In the genomic region with DNA sequence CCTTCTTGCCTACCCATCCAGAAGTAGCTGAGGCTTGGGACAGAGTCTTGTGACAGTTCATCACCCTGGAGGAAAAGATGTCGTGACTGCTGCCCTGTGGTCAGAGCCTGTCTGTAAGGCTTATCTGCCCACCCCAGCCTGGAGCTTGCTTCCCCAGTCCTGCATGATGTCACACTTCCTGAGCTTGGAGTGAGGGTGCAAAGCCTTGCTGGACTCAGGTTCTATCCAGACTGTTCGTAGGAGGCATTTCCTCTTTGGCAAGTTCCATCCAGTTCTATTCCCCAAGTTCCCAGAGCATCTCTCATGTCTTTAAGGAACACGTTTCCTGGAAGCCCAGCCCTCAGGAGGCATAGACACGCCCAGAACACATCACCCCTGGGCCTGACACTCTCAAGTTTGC, we compare ENCODE assay signal across 10 mouse cellular contexts. TPM values are rescaled to one million over a fixed set of nuclear protein-coding genes. Genes with fewer than 3 reads are reported as not detected.
A peak's percentile ranks its signal among the peaks of the same experiment; 100 is the strongest.
DNase-seq lines count a peak whose midpoint lies in the region; ATAC-seq lines count a peak whose summit lies in the region.
"Had no signal": no experiment of that assay in that cellular context is flagged by ENCODE, and none has a peak within 500 bp of the region (broad histone marks: within the 10 kb centered on the region; RNA-seq: fewer than 3 reads in every experiment).

No protein-coding gene starts in this region.

- H3K4me2 ChIP-seq in limb, embryonic 15.5 days = no peak overlapping the region
- no peak overlapping the region for H3K4me2 ChIP-seq in neural tube, embryonic 15.5 days
- H3K4me2 ChIP-seq: forebrain, embryonic 13.5 days had no signal

- peaks cover 3% of the 10 kb centered on the region for H3K4me1 ChIP-seq in limb, embryonic 15.5 days
- no peaks in the 10 kb centered on the region for H3K4me1 ChIP-seq in limb, embryonic 10.5 days
- H3K4me1 ChIP-seq in neural tube, embryonic 15.5 days = no peaks in the 10 kb centered on the region
- H3K4me1 ChIP-seq: forebrain, embryonic 13.5 days had no signal

- peaks cover 32% of the 10 kb centered on the region for H3K36me3 ChIP-seq in limb, embryonic 15.5 days
- peaks cover 51% of the 10 kb centered on the region for H3K36me3 ChIP-seq in limb, embryonic 10.5 days
- peaks cover 12% of the 10 kb centered on the region for H3K36me3 ChIP-seq in neural tube, embryonic 15.5 days

- H3K27ac ChIP-seq in limb, embryonic 15.5 days = peak overlapping the region; percentile 35; the same call in 1 of the 2 replicates
- no peak overlapping the region for H3K27ac ChIP-seq in limb, embryonic 10.5 days
- H3K27ac ChIP-seq in neural tube, embryonic 15.5 days (replicated peaks) = no peak overlapping the region
- H3K27ac ChIP-seq: forebrain, embryonic 13.5 days had no signal

- 57% methylated on average over 4 of the region's 4 CpGs for WGBS in limb, embryonic 15.5 days
- WGBS in limb, embryonic 10.5 days = 77% methylated on average over 4 of the region's 4 CpGs
- 79% methylated on average over 4 of the region's 4 CpGs for WGBS in neural tube, embryonic 15.5 days

- H3K9ac ChIP-seq in limb, embryonic 15.5 days = no peak overlapping the region
- H3K9ac ChIP-seq in neural tube, embryonic 15.5 days (replicated peaks) = no peak overlapping the region
- H3K9ac ChIP-seq: forebrain, embryonic 13.5 days had no signal

- no peaks in the 10 kb centered on the region for H3K9me3 ChIP-seq in limb, embryonic 15.5 days
- no peaks in the 10 kb centered on the region for H3K9me3 ChIP-seq in limb, embryonic 10.5 days (replicated peaks)
- H3K9me3 ChIP-seq in neural tube, embryonic 15.5 days (replicated peaks) = no peaks in the 10 kb centered on the region
- H3K9me3 ChIP-seq: forebrain, embryonic 13.5 days had no signal

- no peaks in the 10 kb centered on the region for H3K27me3 ChIP-seq in limb, embryonic 15.5 days
- no peaks in the 10 kb centered on the region for H3K27me3 ChIP-seq in limb, embryonic 10.5 days (ENCODE audit: low read depth, poor library complexity, severe bottlenecking)
- no peaks in the 10 kb centered on the region for H3K27me3 ChIP-seq in neural tube, embryonic 15.5 days (replicated peaks)
- H3K27me3 ChIP-seq: forebrain, embryonic 13.5 days had no signal

- no peak for ATAC-seq in limb, embryonic 15.5 days (ENCODE audit: insufficient number of reproducible peaks, low FRiP score, low TSS enrichment, low read depth)
- peak; percentile 78 for ATAC-seq in common myeloid progenitor, adult 5-6 weeks (replicated peaks; ENCODE audit: low read depth, poor library complexity, severe bottlenecking)
- peak; percentile 38 to 52 for ATAC-seq in hematopoietic stem cell, adult 5-6 weeks (replicated peaks in 1 of 2; ENCODE audit: insufficient read depth in 1 of 2, low FRiP score in 2 of 2, low TSS enrichment in 1 of 2, low read depth in 1 of 2, poor library complexity in 2 of 2, severe bottlenecking in 2 of 2)
- peak; percentile 70 for ATAC-seq in megakaryocyte progenitor cell, adult 5-6 weeks (replicated peaks; ENCODE audit: poor library complexity)
- no peak for ATAC-seq in neural tube, embryonic 15.5 days (ENCODE audit: low FRiP score)
- ATAC-seq: forebrain, embryonic 13.5 days had no signal

- no peak overlapping the region for H3K4me3 ChIP-seq in limb, embryonic 15.5 days
- H3K4me3 ChIP-seq in limb, embryonic 10.5 days = no peak overlapping the region
- no peak overlapping the region for H3K4me3 ChIP-seq in neural tube, embryonic 15.5 days (replicated peaks)
- H3K4me3 ChIP-seq: forebrain, embryonic 13.5 days had no signal

- DNase-seq in limb, embryonic 10.5 days (ENCODE audit: low spot score) = no peak
- no peak for DNase-seq in thymus, postnatal 0 days (ENCODE audit: low spot score)
- DNase-seq in thymus, postnatal 36 days = no peak
- DNase-seq: adrenal gland, adult 2 months had no signal

RNA-seq across cellular contexts. Expression of a gene that starts 5.5 kb away (rescaled TPM):
- 0.37 and 0.49 TPM in 2 replicates for polyA plus RNA-seq in limb, embryonic 15.5 days (2015; fragmentation: Nextera tagmentation; extraction: Ambion mirVana)
- 0.15 TPM in 1 of 2 replicates, not detected in the other for polyA plus RNA-seq in limb, embryonic 10.5 days (2016; fragmentation: Nextera tagmentation; extraction: Ambion mirVana)
- total RNA-seq in common myeloid progenitor, adult 5-6 weeks (2017) = 0.18 and 1.1 TPM in 2 replicates
- 2.9 and 6.1 TPM in 2 replicates for total RNA-seq in hematopoietic stem cell, adult 5-6 weeks (2017)
- 0.59 TPM in 1 of 2 replicates, not detected in the other for total RNA-seq in megakaryocyte progenitor cell, adult 5-6 weeks (2015)
- 0.24 TPM in 1 of 2 replicates, not detected in the other for total RNA-seq in megakaryocyte progenitor cell, adult 5-6 weeks (2017)
- polyA plus RNA-seq in thymus, postnatal 0 days (2015; fragmentation: Nextera tagmentation; extraction: Ambion mirVana) = 1.1 and 1.7 TPM in 2 replicates
- polyA plus RNA-seq in neural tube, embryonic 15.5 days (2015; fragmentation: Nextera tagmentation; extraction: Ambion mirVana) = 0.46 and 1.4 TPM in 2 replicates

RNA-seq across cellular contexts. Expression of a gene that starts 20.8 kb away (rescaled TPM):
- polyA plus RNA-seq in limb, embryonic 15.5 days (2015; fragmentation: Nextera tagmentation; extraction: Ambion mirVana) = 5.5 and 9.5 TPM in 2 replicates
- 0.26 and 0.31 TPM in 2 replicates for polyA plus RNA-seq in limb, embryonic 10.5 days (2016; fragmentation: Nextera tagmentation; extraction: Ambion mirVana)
- not detected in 2 replicates for total RNA-seq in common myeloid progenitor, adult 5-6 weeks (2017)
- 0.31 TPM in 1 of 2 replicates, not detected in the other for total RNA-seq in hematopoietic stem cell, adult 5-6 weeks (2017)
- 0.12 TPM in 1 of 2 replicates, not detected in the other for total RNA-seq in megakaryocyte progenitor cell, adult 5-6 weeks (2015)
- total RNA-seq in megakaryocyte progenitor cell, adult 5-6 weeks (2017) = not detected in 2 replicates
- polyA plus RNA-seq in thymus, postnatal 0 days (2015; fragmentation: Nextera tagmentation; extraction: Ambion mirVana) = 0.12 and 0.22 TPM in 2 replicates
- 7.4 and 10.5 TPM in 2 replicates for polyA plus RNA-seq in neural tube, embryonic 15.5 days (2015; fragmentation: Nextera tagmentation; extraction: Ambion mirVana)

Comparison
In these comparisons a context has a peak if more than half of its experiments do, and no peak if none do; other contexts are left out.
1. ATAC-seq: peak in common myeloid progenitor, adult 5-6 weeks (single experiment), hematopoietic stem cell, adult 5-6 weeks (2 of 2) and megakaryocyte progenitor cell, adult 5-6 weeks (single experiment); none in limb, embryonic 15.5 days (single experiment) and neural tube, embryonic 15.5 days (single experiment).